Mouse (Mus musculus): ENCODE measurements around the gene Rtkn2.
A peak's percentile ranks its signal among the peaks of the same experiment; 100 is the strongest.

Gene Rtkn2

GRCm38 (mm10) chr10:67996171-67996570, 16.8 kb downstream of the Rtkn2 start:
- DNase-seq (ENCODE audit: low read depth, low spot score): peak; percentile 65

DNA sequence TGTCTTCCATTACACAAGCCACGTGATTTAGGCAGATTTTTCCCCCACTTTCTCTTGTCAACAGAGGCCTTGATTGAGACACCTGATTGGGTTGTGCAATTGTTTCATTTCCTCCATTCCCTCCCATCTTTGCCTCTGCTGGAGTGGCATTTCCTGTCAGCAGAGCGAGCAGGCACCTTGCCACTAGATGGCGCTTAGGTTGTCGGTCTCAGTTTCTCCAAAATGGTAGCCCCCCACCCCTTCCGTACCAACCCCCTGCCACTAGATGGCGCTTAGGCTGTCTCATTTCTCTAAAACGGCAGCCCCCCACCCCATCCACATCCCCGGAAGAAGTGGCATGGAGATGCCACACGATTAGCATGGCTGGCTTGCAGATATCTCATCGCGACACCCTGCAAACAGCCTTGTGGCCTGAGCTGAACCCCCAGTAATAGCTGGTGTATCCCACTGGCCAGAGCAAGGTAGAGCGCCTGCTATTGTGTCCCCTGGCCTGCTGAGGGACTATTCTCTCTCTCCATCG, 18.8 kb downstream of the Rtkn2 start:
- DNase-seq (ENCODE audit: low read depth, low spot score): peak; percentile 74

- no peak for DNase-seq (ENCODE audit: low read depth, low spot score)
These were observed 19.8 kb downstream of the Rtkn2 start for GRCm38 (mm10) chr10:67999170-67999569.

GRCm38 (mm10) chr10:68001456-68001855, 22.1 kb downstream of the Rtkn2 start:
- no peak for DNase-seq (ENCODE audit: low read depth, low spot score)

- DNase-seq (ENCODE audit: low read depth, low spot score): no peak
These were observed 24.5 kb downstream of the Rtkn2 start for GRCm38 (mm10) chr10:68003651-68004422.

DNA sequence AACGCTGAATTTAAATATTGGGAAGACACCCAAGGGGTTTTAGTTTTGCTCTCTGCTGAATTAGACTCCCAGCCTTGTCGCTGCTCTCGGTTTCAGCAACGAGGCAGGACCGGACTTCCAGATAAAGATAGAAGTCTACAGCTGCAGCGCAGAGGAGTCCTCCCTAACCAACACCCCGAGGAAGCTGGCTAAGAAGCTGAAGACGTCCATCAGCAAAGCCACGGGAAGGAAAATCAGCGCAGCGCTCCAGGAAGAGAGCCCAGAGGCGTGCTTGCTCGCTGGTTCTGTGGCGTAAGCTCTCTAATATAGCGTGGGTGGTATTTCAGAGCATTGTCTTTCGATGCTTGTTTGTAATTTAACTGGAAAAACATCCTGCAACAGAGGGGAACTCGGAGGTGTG, 26.0 kb downstream of the Rtkn2 start:
- DNase-seq (ENCODE audit: low read depth, low spot score): peak; percentile 28

DNA sequence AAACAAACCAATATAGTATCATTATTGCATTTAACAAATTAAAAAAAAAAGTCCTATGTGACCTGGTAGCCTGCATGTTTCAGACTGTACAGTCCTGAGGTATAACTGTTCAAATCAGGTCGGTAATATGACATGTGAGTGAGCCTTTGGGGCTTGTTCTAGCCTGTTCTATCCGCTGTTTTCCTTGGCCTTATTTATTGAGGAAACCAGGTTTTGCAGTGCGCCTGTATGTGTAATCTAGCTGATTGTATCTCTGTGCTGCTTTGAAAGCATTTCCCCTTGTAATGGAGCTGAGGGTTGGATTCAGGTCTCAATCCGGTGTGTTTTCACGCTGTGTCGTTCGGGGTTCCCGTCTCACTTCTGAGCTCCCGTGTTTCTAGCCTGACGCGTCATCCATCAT, 27.1 kb downstream of the Rtkn2 start:
- DNase-seq (ENCODE audit: low read depth, low spot score): no peak

- no peak for DNase-seq (ENCODE audit: low read depth, low spot score)
These were observed 27.7 kb downstream of the Rtkn2 start for GRCm38 (mm10) chr10:68007103-68007502.

DNA sequence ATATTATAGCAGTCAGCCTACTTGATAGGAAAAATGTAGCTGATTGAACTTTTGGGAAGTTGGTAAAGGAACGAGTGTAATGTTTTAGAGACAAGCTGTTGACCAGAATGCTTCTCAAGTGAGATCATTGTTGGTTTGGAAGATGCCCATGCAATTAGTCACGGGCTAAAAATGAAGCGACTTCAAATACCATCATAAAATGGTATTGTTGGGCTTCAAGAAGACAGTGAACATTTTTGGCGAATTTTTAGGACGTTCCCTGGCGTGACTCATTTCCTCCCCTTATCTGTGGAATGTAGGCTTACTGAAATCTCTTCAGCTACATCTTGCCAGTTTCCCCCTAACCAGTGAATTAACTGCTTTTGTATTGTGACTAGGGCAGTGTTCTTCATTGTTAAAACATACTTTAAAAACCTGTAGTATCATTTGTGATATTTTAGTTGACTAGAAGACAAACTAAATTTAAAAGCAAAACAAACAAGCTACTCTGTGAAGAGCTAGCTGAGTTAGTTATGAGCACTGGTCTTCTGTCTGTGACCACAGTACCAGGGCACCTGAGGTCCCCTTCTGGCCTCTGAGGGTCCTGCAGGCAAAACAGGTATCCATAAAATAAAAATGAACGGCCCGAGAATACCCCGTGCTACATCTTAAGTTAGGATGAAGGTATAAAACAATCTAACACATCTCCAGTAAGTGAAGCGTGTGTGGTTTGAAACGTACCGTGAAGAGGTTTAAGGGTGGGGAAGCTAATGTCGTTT, 29.0 kb downstream of the Rtkn2 start:
- DNase-seq (ENCODE audit: low read depth, low spot score): peak; percentile 62

GRCm38 (mm10) chr10:68009301-68009700, 29.9 kb downstream of the Rtkn2 start:
- DNase-seq (ENCODE audit: low read depth, low spot score): no peak

GRCm38 (mm10) chr10:68009867-68010266, 30.5 kb downstream of the Rtkn2 start:
- DNase-seq (ENCODE audit: low read depth, low spot score): no peak

DNA sequence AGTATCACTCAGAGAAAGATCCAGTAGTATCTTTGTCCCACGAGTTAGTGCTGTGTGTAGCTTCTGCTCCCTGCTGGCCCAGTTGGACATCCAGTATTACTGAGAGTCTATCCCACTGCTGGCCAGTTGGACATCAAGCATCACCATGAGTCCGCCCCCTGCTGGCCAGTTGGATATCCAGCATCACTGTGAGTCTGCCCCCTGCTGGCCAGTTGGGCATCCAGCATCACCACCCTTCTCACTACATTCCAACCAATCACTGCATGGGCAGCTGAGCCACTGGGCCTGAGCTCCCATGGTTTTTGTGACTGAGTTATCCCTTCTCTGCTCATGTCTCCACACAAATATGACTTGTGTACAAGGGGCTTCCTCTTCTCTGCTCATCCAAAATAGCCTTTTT, 33.8 kb downstream of the Rtkn2 start:
- DNase-seq (ENCODE audit: low read depth, low spot score): peak; percentile 19

DNA sequence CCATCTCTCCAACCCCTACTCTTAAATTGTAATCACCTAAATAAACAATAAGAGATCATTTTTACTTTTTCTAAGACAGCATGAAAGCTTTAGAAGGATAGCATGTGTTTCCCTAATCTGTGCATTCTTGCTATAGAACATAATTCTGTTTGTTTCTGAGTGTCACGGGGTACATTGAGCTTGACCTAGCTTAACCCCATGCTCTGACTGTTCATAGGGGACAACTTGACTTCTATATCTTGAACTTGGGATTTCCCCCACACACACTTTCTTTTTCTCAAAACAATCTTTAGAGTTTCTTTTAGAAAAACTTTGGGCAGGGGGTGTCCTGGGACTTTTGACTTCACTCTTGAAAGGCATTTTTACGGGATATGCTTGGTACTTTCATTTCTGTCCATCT, 41.4 kb downstream of the Rtkn2 start:
- no peak for DNase-seq (ENCODE audit: low read depth, low spot score)

DNA sequence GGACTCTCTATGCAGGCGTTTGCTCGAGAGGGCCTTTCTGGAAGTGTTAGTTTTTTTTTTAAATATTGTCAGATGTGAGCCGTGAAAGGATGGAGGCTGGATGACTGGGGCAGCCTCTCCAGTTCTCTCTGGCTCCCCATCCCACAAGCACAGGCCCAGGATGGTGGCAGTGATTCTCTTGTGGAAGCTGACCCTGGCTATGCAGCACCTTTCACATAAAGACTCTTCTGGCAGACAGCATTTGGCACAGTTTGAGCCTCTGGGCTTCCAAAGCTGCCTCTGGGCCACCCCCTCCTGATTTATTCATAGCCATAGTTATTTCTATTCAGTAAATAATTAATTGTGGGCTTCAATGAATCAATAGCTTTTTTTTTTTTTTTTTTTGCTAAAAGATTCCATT, 46.3 kb downstream of the Rtkn2 start:
- DNase-seq (ENCODE audit: low read depth, low spot score): no peak

DNA sequence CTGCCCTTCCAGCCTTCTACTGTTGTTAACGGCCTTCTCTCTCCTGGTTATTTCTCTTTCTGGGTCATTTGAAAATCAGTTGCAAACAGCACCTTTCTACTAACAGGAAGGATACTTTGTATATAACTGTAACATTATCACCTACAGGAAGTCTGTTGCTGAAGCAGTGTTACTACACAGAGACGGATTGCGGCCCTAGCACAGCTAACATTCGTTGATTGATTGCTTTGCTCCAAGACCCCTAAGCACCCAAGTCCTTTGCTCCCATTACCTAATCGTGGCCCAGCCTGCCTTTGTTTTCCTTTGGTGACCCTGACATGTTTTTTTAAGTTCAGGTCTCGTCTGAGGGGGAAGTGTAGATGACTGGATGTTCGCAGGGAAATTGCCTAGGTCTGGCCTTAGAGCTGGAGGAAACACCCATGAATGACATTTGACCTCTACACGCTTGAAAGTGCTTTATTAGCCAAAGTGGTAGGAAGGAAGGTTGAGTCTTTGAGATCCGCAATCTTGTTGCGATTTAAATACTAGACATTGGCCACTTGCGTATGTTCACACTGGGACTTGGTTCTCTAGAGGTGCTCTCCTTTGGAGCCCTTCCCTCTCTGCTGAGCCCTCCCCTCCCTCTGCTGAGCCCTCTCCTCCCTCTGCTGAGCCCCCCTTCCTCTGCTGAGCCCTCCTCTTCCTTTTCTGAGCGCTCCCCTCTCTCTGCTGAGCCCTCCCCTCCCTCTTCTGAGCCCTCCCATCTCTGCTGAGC, 49.1 kb downstream of the Rtkn2 start:
- DNase-seq (ENCODE audit: low read depth, low spot score): no peak

DNA sequence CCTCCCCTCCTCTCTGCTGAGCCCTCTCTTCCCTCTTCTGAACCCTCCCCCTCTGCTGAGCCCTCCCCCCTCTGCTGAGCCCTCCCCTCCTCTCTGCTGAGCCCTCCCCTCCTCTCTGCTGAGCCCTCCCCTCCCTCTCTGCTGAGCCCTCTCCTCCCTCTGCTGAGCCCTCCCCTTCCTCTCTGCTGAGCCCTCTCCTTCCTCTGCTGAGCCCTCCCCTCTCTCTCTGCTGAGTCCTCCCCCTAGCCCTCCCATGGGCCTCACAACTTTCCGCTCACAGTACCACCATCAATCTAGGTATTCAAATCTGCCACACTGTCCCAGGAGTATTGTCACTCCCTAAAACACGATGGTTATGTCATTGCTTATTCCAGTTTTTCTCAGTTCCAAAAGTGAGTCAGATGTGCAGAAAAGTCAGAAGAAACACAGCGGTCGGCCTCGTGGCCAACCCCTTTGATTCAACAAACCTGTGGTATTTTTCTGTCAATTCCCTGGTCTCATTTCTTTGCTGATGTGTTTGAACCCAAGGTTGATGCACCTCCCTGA, 49.8 kb downstream of the Rtkn2 start:
- DNase-seq (ENCODE audit: low read depth, low spot score): no peak

DNA sequence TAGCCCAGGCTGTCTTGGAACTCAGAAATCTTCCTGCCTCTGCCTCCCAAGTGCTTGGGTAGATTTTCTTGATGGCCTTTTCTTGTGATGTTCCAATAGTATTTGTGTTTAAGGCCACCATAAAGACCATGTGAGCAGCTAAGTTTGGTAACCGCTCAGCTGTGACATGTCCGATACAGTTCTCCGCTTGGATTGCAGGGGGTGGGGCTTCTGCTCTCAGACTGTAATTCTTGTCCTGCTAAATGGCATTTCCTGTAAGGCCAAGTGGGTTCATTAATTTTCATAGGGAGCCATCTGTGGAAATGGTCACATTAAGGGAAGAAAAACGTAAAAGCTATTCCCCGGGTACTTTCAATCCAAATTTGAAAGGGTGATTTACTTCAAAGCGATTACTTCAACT, 50.7 kb downstream of the Rtkn2 start:
- no peak for DNase-seq (ENCODE audit: low read depth, low spot score)

DNA sequence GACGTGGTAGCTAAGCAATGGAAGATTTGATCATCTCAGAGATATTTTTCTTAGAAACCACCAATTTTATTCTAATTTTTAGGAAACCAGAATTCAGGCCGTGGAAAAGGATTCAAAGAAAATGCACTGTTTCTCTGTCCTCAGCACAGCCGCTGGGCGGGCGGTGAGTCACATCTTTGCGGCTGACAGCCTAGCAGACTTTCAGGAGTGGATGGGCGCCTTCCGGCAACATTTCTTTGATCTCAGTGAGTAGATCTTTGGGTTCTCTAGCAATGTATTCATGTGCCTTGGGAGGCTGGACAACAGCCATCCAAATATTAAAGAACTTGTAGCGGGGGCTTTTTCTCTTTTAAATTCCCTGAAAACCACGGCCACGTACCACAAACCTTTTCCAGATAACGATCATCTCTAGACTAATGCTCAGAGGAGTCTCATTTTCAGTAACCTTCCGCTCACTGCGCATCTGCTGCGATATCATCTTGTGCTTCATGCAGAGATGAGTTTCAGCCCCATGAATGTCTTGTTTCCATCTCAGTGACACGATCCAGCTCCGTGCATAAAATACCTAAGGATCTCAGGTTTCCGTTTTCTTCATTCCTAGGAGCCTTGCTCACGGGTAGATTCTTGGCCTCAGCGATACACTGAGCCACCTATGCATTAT, 56.5 kb downstream of the Rtkn2 start:
- peak; percentile 27 for DNase-seq (ENCODE audit: low read depth, low spot score)

GRCm38 (mm10) chr10:68036368-68036980, 57.1 kb downstream of the Rtkn2 start:
- DNase-seq (ENCODE audit: low read depth, low spot score): no peak

- DNase-seq (ENCODE audit: low read depth, low spot score): no peak
These were observed 59.7 kb downstream of the Rtkn2 start for GRCm38 (mm10) chr10:68038997-68039624.

Measured in brain, adult 2 months (tissue).